Mouse (Mus musculus) cerebellum, adult 11 months (tissue): ENCODE measurements around the gene Scaf1.
A peak's percentile ranks its signal among the peaks of the same experiment; 100 is the strongest.

Source experiments
- DNase-seq: peaks from one replicate; pipeline ENCODE4 v3.0.0; 2022

The Scaf1 gene

GRCm38 (mm10) chr7:44983944-44984832 lies 32.0 kb downstream of the Scaf1 start:
- DNase-seq = no peak

DNA sequence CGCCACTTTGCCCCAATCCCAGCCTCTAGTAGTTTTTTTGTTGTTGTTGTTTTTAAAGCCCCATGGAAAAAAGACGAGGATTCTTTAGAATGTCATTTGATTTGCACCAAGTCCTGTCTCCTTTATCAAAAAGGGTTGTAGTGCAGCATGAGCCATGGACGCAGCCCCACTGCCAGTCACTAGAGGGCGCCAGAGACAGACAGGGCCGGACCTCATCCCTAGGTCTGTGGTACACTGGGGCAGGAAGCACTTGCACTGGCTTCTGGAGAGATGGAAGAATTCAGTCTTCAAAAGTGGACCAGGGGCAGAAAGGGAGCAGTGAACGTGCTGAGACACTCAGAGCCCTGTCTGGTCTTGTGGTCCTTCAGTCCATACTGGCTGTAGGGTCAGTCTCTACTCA lies 33.1 kb downstream of the Scaf1 start:
- peak; percentile 78 for DNase-seq

DNA sequence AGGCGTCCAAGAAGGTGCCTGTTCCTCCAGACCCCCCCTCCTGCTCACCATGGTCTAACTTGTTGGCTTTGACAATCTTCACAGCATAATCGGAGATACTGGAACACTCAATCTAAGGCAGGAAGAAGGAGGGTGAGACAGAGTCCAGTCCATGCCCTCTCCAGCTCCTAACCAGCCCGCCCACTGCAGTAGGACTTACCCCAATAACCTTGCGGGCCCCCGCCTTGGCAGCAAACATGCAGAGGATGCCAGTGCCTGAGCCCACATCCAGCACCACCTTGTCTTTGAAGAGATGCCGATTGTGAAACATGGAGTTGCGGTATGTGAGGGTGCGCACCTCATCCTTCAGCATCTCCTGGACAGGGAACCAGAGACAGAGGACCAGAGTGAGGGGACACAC lies 34.6 kb downstream of the Scaf1 start:
- no peak for DNase-seq

DNA sequence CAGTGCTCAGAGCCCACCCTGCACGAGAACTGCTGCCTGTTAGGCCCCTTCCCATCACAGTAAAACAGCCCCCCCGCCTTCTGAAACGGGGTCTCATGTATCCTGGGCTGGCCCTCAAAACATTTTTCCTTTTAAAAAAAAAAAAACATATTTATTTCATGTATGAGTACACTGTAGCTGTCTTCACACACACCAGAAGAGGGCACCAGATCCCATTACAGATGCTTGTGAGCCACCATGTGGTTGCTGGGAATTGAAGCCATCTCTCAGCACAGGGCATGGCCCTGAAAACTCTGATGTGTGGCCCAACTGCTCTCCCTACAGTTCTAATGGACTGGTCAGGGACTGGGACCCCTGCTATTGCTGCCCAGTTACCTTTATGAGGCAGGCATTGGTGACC lies 37.9 kb downstream of the Scaf1 start:
- no peak for DNase-seq

DNA sequence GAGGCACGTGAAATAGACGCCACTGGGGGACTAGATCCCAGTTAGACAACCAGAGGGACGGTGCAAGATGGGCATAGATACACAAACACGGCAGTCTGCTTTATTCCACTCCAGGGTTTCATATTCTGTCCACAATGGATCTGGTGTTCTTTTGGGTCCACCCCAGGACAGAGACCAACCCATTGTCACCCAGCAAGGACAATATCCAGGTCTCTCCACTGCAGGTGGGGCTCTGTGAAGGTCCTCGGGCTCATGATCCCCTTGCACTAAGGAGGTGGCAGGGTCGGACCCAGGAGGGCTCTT lies 41.1 kb downstream of the Scaf1 start:
- no peak for DNase-seq

GRCm38 (mm10) chr7:44974383-44975116 lies 41.6 kb downstream of the Scaf1 start, which contains the start of gene Cpt1c:
Gene Cpt1c (minus strand): TSS chr7:44974851.
- DNase-seq = peak; percentile 85

GRCm38 (mm10) chr7:44973415-44974130 lies 42.6 kb downstream of the Scaf1 start:
- DNase-seq = no peak

- DNase-seq = no peak
Measured at GRCm38 (mm10) chr7:44971142-44971541, 45.0 kb downstream of the Scaf1 start.

GRCm38 (mm10) chr7:44970231-44970691 lies 45.9 kb downstream of the Scaf1 start:
- peak; percentile 79 for DNase-seq

GRCm38 (mm10) chr7:44966638-44967037 lies 49.5 kb downstream of the Scaf1 start:
- DNase-seq = no peak

DNA sequence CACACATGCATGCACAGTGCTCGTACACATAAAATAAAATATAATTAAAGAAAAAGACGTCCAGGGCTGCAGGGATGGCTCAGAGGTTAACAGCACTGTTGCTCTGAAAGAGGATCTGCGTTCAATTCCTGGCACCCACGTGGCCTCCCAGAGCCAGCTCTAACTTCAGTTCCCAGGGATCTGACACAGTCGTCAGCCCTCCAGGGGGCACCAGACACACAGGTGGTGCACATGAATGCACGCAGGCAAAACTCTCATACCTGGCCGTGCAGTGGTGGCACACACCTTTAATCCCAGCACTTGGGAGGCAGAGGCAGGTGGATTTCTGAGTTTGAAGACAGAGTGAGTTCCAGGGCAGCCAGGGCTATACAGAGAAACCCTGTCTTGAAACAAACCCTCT lies 50.2 kb downstream of the Scaf1 start:
- no peak for DNase-seq

- DNase-seq = no peak
Measured at GRCm38 (mm10) chr7:44964990-44965389, 51.2 kb downstream of the Scaf1 start.

- DNase-seq = no peak
Measured at GRCm38 (mm10) chr7:44962831-44963230, 53.3 kb downstream of the Scaf1 start.

- DNase-seq = no peak
Measured at GRCm38 (mm10) chr7:44962337-44962736, 53.8 kb downstream of the Scaf1 start.

- DNase-seq = no peak
Measured at GRCm38 (mm10) chr7:44960512-44960910, 55.7 kb downstream of the Scaf1 start.

DNA sequence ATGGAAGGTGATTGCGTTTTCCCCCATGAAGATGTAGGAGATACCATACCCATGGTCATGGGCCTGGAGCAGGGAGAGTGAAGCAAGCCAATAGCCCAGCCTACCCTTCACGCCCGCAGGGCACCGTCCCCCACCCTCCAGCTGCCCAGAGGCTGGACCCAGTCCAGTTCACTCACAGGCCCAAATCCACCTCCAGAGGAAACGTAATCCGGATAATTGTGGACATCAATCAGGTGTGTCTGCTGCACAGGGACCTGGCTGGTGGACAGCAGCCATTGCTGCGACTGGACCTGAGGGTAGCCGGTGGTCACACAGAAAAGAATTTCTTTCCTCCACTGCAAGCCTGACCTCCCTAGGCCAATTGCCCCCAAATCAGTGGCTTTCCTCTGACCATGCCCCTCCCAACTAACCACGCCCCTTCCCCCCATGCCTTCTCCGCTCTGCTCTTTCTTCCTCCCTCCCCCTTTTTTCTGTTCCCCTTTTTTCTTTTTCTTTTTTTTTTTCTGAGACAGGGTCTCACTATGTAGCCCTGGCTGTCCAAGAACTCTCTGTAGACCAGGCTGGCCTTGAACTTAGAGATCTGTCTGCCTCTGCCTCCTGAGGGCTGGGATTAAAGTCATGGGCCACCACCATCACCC lies 56.2 kb downstream of the Scaf1 start:
- DNase-seq = no peak

- no peak for DNase-seq
Measured at GRCm38 (mm10) chr7:44959281-44959680, 56.9 kb downstream of the Scaf1 start.

DNA sequence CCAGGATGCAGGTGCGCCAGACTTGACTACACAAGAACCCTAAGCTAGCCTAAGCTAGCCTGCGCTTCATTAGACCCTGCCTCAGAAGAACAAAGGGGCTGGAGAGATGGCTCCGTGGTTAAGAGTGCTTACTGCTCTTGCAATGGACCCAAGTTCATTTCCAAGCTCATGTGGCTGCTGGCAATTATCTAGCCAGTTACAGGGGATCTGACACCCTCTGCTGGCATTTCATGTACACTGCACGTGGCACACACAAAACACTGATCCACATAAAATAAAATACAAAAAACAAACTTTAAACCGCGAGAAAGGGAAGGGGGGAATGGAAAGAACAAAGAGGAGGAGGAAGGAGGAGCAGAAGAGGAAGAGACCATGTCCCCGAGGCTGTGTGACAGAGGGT lies 58.0 kb downstream of the Scaf1 start:
- no peak for DNase-seq

- no peak for DNase-seq
Measured at GRCm38 (mm10) chr7:44957183-44957835, 58.9 kb downstream of the Scaf1 start.

GRCm38 (mm10) chr7:44956266-44956665 lies 59.9 kb downstream of the Scaf1 start:
- DNase-seq = no peak

GRCm38 (mm10) chr7:44955628-44956027 lies 60.5 kb downstream of the Scaf1 start:
- no peak for DNase-seq

DNA sequence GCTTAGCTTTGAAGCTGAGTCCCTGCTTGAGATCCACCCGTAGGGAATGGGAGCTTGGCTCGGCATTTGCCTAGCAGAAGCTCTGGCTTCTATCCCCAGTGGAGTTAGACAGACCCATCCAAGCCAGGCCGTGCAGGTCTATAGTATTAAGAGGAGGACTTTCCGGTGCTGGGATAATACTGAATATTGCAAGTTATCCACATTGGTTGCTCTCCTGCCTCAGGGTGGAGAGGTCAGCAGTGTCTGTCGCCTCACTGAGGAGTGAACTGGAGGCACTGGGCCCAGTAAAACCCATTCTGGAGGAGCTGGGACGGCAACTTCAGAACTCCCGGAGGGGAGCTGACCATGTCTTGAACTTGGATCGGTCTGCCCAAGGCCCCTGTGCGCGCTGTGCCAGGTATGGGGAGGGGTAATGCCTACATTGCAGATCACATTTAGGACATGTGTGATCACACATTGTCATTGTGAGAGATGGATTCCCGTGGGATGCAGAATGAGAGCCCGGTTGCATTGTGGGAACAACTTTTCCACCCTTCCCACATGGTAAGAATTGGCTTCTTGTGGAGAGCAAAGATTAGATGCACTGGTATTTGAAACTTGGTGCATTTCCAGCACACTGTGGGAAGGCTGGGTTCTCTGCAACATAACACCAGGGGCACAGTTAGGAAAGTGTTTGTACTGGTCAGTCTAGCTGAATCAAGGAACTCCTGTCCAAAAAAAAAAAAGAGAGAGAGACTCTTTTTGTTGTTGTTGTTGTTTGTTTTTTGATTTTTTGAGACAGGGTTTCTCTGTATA lies 61.9 kb downstream of the Scaf1 start:
- no peak for DNase-seq
